Mouse (Mus musculus) midbrain, embryonic 12.5 days (tissue): ENCODE data around the gene Hoxc9. TPM values are rescaled to one million over a fixed set of nuclear protein-coding genes. Genes with fewer than 3 reads are reported as not detected.

ENCODE experiments used
- ATAC-seq: fragments of 200-750 bp; cut with Nextera tagmentation; 2 replicates; pipeline ENCODE4 v1.8.0; 2017; ENCODE audit warnings: low read depth, moderate TSS enrichment, moderate library complexity; ENCODE audit not compliant: low FRiP score
- H3K27ac ChIP-seq: fragments of 300-500 bp; sonication (generic); replicated peaks from 2 replicates; pipeline ENCODE4 v1.5.1; 2016; ENCODE audit warnings: mild to moderate bottlenecking
- H3K27me3 ChIP-seq: fragments of 300-500 bp; sonication (generic); 2 replicates; pipeline ENCODE4 v1.6.1; 2016; ENCODE audit warnings: mild to moderate bottlenecking
- H3K36me3 ChIP-seq: fragments of 300-500 bp; sonication (generic); 2 replicates; pipeline ENCODE4 v1.6.1; 2016
- H3K4me1 ChIP-seq: fragments of 300-500 bp; sonication (generic); 2 replicates; pipeline ENCODE4 v1.6.1; 2016
- H3K4me2 ChIP-seq: fragments of 300-500 bp; sonication (generic); replicated peaks from 2 replicates; pipeline ENCODE4 v1.6.1; 2016; ENCODE audit warnings: mild to moderate bottlenecking, moderate library complexity
- H3K4me3 ChIP-seq: fragments of 300-500 bp; sonication (generic); 2 replicates; pipeline ENCODE4 v1.5.1; 2016; ENCODE audit warnings: mild to moderate bottlenecking
- H3K9ac ChIP-seq: fragments of 300-500 bp; sonication (generic); replicated peaks from 2 replicates; pipeline ENCODE4 v1.6.1; 2016; ENCODE audit warnings: mild to moderate bottlenecking, moderate library complexity
- H3K9me3 ChIP-seq: fragments of 300-500 bp; sonication (generic); 2 replicates; pipeline ENCODE4 v1.6.1; 2016; ENCODE audit warnings: mild to moderate bottlenecking
- WGBS: fragments of 180-500 bp; shearing (Covaris S2); methylation state at CpG from one replicate; pipeline ENCODE4 v1.1.7; 2016; 5-methylcytosine and 5-hydroxymethylcytosine counted together
- polyA plus RNA-seq: library from polyadenylated mRNA; unstranded; fragments of >200 nt; fragmentation: Nextera tagmentation; extraction: Ambion mirVana; gene quantifications from 2 replicates; pipeline ENCODE4 v1.2.1, GENCODE M21; 2016

The Hoxc9 gene
- polyA plus RNA-seq, 1 experiment from 2014 or later, result not detected

DNA sequence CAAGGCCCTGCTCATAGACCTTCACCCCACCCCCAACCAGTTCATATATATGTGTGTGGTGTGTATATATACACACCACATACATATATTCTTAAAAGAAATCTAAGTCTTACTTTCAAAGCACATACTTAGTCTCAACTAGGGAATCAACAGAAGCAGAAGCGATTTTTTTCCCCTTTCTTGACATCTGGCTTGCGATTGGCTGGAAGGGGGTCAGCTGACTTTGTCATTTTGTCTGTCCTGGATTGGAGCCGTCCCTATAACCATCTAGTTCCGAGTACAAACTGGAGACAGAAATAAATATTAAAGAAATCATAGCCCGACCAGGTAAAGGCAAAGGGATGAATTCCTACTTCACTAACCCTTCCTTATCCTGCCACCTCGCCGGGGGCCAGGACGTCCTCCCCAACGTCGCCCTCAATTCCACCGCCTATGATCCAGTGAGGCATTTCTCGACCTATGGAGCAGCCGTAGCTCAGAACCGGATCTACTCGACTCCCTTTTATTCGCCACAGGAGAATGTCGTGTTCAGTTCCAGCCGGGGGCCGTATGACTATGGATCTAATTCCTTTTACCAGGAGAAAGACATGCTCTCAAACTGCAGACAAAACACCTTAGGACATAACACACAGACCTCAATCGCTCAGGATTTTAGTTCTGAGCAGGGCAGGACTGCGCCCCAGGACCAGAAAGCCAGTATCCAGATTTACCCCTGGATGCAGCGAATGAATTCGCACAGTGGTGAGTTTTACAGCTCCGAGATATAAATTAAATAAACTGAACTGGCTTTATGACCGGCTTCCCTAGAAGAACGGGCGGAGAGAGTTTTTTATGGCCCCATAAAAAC is 33.2 kb downstream of the Hoxc9 start:
- H3K4me3 ChIP-seq, result no peak overlapping the region
- no peak for ATAC-seq
- peaks cover 99% of the 10 kb centered on the region for H3K27me3 ChIP-seq
- H3K36me3 ChIP-seq, result no peaks in the 10 kb centered on the region
- H3K9me3 ChIP-seq, result no peaks in the 10 kb centered on the region
- no peak overlapping the region for H3K4me2 ChIP-seq
- no peak overlapping the region for H3K27ac ChIP-seq
- no peak overlapping the region for H3K9ac ChIP-seq
- under 1% methylated on average over 27 of the region's 27 CpGs for WGBS
- 0 out of 2 replicates have a peak, but pooled peaks cover 2% of the 10 kb centered on the region for H3K4me1 ChIP-seq

- Histone ChIP-seq H3K4me1 (0 out of 2 replicates have a peak, but pooled peaks cover 2% of the 10 kb centered on the region), H3K4me2 (no peak overlapping the region), H3K4me3 (no peak overlapping the region), H3K9me3 (no peaks in the 10 kb centered on the region), H3K27me3 (peaks cover 99% of the 10 kb centered on the region), H3K9ac (no peak overlapping the region), H3K27ac (no peak overlapping the region), H3K36me3 (no peaks in the 10 kb centered on the region)
- WGBS, result 1% methylated on average over 31 of the region's 31 CpGs
- ATAC-seq, result no peak
Measured at GRCm38 (mm10) chr15:103010112-103010846, 34.0 kb downstream of the Hoxc9 start.

DNA sequence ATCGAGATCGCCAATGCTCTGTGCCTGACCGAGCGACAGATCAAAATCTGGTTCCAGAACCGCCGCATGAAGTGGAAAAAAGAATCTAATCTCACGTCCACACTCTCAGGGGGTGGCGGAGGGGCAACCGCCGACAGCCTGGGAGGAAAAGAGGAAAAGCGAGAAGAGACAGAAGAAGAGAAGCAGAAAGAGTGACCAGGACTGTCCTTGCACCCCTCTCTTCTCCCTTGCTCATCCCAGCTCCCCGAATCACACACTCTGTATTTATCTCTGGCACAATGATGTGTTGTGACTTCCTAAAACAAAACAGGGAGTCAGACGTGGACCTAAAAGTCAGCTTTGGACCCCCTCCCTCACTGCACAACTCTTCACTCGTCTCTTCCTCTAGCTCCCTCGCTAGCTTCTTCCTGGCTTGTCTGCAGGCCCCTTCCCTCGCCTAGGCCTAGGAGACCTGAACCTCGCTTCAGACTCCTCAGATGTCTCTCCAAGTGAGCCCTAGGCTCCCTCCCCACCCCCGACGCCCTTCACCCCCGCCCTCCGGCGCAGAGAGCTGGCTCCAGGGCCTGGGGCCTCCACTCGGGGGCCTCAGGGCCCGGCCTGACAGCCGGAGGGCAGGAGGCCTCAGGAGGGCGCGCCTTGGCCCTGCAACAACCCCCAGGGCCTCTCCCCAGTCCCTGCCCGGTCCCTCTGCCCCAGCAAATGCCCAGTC is 34.8 kb downstream of the Hoxc9 start:
- Histone ChIP-seq H3K36me3 (no peaks in the 10 kb centered on the region), H3K4me1 (0 out of 2 replicates have a peak, but pooled peaks cover 2% of the 10 kb centered on the region), H3K4me2 (no peak overlapping the region), H3K27ac (no peak overlapping the region), H3K4me3 (0 out of 2 replicates have a peak overlapping the region, but pooled peaks have one; percentile 6), H3K9me3 (no peaks in the 10 kb centered on the region), H3K27me3 (peaks cover 99% of the 10 kb centered on the region), H3K9ac (no peak overlapping the region)
- WGBS, result under 1% methylated on average over 28 of the region's 28 CpGs
- no peak for ATAC-seq

- no peak overlapping the region for H3K4me2 ChIP-seq
- H3K9ac ChIP-seq, result no peak overlapping the region
- no peak for ATAC-seq
- peaks cover 99% of the 10 kb centered on the region for H3K27me3 ChIP-seq
- 1% methylated on average over 25 of the region's 26 CpGs for WGBS
- 0 out of 2 replicates have a peak, but pooled peaks cover 2% of the 10 kb centered on the region for H3K4me1 ChIP-seq
- no peaks in the 10 kb centered on the region for H3K36me3 ChIP-seq
- H3K4me3 ChIP-seq, result no peak overlapping the region
- H3K9me3 ChIP-seq, result no peaks in the 10 kb centered on the region
- H3K27ac ChIP-seq, result no peak overlapping the region
Measured at GRCm38 (mm10) chr15:103011928-103012486, 35.8 kb downstream of the Hoxc9 start.

DNA sequence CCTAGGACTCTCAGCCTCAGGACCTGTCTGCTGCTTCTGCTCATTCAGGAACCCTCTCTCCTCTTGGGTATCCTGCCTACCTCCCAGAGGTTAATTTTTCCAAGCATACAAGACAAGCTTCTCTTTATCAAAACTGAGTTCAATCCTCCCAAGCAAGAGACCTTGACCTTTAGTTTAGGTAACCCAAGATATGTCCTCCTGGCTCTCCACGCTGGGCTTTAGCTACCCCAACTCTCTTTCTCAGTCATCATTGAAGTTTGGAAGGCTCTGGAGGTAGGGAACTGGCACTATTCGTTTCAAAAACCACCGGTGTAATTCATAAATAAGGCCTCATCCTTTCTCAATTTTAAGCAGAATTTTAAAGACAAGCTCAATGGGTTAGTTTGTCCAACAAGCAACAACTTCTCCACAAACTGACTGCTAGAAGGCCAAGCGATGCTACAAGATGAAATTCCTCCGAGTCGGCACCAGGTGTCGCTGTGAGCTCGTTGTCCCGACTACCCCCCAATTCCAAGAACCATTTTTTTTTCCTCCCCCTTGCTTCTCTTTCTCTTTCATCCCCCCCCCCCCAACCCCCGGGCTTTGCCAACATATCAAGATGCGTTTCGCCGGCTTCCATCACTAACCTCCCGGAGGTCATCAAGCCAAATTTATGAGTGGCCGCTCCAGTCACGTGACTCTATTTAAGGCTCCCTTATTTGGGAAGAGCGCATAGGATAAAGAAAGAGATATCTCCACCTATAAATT is 37.2 kb downstream of the Hoxc9 start:
- no peaks in the 10 kb centered on the region for H3K36me3 ChIP-seq
- no peak overlapping the region for H3K27ac ChIP-seq
- H3K4me3 ChIP-seq, result no peak overlapping the region
- ATAC-seq, result no peak
- no peaks in the 10 kb centered on the region for H3K9me3 ChIP-seq
- 0 out of 2 replicates have a peak, but pooled peaks cover 2% of the 10 kb centered on the region for H3K4me1 ChIP-seq
- H3K27me3 ChIP-seq, result peaks cover 99% of the 10 kb centered on the region
- WGBS, result 3% methylated on average over 17 of the region's 17 CpGs
- H3K9ac ChIP-seq, result no peak overlapping the region
- H3K4me2 ChIP-seq, result no peak overlapping the region

GRCm38 (mm10) chr15:103014166-103015008 is 38.1 kb downstream of the Hoxc9 start:
- no peaks in the 10 kb centered on the region for H3K36me3 ChIP-seq
- H3K4me1 ChIP-seq, result 0 out of 2 replicates have a peak, but pooled peaks cover 2% of the 10 kb centered on the region
- H3K9ac ChIP-seq, result no peak overlapping the region
- WGBS, result under 1% methylated on average over 43 of the region's 57 CpGs
- peak; percentile 30; the same call in 1 of the 2 replicates for ATAC-seq
- no peaks in the 10 kb centered on the region for H3K9me3 ChIP-seq
- H3K27ac ChIP-seq, result no peak overlapping the region
- no peak overlapping the region for H3K4me2 ChIP-seq
- H3K4me3 ChIP-seq, result peak overlapping the region; percentile 19; the same call in 1 of the 2 replicates
- peaks cover 99% of the 10 kb centered on the region for H3K27me3 ChIP-seq

DNA sequence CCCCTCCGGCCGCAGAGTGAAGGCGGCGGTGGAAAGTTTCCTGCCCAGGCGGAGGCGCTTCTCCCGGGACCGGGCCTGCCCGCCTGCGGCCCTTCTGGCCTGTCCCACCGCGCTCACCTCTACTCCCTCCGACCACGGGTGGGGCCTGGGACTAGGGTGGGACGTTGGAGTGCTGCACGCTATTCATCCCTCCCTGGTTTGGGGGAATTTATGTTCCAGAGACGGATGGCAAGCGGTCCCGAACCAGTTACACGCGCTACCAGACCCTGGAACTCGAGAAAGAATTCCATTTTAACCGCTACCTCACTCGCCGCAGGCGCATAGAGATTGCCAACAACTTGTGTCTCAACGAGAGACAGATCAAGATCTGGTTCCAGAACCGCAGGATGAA is 38.8 kb downstream of the Hoxc9 start:
- WGBS, result 2% methylated on average over 28 of the region's 28 CpGs
- no peak overlapping the region for H3K9ac ChIP-seq

DNA sequence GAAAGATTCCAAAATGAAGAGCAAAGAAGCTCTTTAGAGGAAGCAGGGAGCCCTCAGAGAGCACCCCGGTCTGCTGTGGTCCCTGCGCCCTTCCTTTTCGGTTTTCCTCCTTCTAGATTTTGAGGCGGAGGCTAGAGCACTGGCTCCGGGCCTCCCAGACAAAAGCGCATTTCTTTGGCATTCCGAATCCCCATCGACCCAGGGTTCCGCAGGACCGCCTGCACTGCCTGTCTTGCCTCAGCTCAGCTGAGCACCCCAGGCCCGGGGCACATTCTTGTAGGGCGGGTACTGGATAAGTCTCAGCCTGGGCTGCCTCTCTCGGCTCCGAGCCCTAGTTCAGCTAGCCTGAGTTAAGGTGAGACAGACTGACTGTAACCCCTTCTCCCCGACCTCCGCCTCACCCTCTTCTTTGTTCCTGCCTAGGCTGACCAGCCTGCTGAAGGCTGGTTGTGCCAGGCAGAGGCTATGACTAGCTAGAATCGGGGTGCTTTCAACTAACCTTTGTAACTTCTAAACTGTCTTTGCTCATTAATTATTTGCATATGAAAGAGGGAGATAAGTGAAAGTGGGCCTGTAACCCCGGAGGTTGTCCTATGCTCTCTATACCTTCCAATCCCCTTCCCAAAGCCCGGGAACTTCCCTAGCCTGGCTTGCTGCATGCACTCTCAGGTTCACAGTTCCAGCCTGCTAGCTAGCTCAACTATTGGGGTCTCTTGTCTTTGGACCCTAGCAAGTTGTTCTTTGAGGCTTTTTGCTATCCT is 39.3 kb downstream of the Hoxc9 start:
- Histone ChIP-seq H3K9ac (no peak overlapping the region), H3K36me3 (no peaks in the 10 kb centered on the region), H3K4me3 (no peak overlapping the region), H3K27ac (no peak overlapping the region), H3K4me2 (no peak overlapping the region), H3K27me3 (peaks cover 99% of the 10 kb centered on the region), H3K4me1 (0 out of 2 replicates have a peak, but pooled peaks cover 2% of the 10 kb centered on the region), H3K9me3 (no peaks in the 10 kb centered on the region)
- WGBS, result 1% methylated on average over 19 of the region's 19 CpGs
- no peak for ATAC-seq

More for the DNA sequence above, 38.8 kb downstream of the Hoxc9 start:
- H3K4me2 ChIP-seq, result no peak overlapping the region
- no peaks in the 10 kb centered on the region for H3K9me3 ChIP-seq
- H3K27me3 ChIP-seq, result peaks cover 99% of the 10 kb centered on the region
- no peak for ATAC-seq
- H3K4me1 ChIP-seq, result 0 out of 2 replicates have a peak, but pooled peaks cover 2% of the 10 kb centered on the region
- H3K4me3 ChIP-seq, result no peak overlapping the region
- no peak overlapping the region for H3K27ac ChIP-seq
- H3K36me3 ChIP-seq, result no peaks in the 10 kb centered on the region

DNA sequence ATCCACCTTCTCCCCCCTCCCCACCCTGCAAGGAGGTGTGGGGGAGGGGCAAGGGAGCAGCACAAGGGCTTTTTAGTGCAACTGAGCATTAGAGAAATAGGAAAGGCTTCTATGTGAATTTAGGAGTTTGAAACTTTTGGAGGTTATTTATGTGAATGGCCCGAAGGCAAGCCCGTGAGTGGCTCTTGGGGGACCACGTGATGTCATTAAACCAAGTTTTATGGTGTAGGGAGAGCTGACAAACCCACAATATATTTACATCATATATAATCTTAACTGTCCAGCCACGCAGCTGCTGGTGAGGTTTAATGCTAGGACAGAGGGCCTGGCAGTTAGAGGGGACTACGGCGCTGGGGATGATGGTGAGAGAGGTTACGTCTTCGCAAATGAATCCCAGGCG is 42.4 kb downstream of the Hoxc9 start, which contains the start of gene Hoxc4:
Gene Hoxc4 (plus strand): TSS at position 299 of the 400 bp plus-strand sequence.
- H3K9ac ChIP-seq, result no peak within 1 kb of the TSS
- no peak within 1 kb of the TSS for H3K4me3 ChIP-seq
- H3K4me1 ChIP-seq, result 0 out of 2 replicates have a peak, but pooled peaks cover 2% of the 10 kb centered on the region
- H3K4me2 ChIP-seq, result no peak within 1 kb of the TSS
- peaks cover 99% of the 10 kb centered on the region for H3K27me3 ChIP-seq
- WGBS, result 3% methylated on average over 9 of the region's 9 CpGs
- no peak within 1 kb of the TSS for H3K27ac ChIP-seq
- H3K36me3 ChIP-seq, result no peaks in the 10 kb centered on the region
- no peak for ATAC-seq
- H3K9me3 ChIP-seq, result no peaks in the 10 kb centered on the region
